Mouse (Mus musculus) cerebellum, postnatal 4 days (tissue): ENCODE measurements around the gene Prr14.
"Not testable (repeated sequence)": the region's sequence is repeated elsewhere in the genome, so short reads cannot be mapped to it uniquely, and the experiment has no call there.

Experiments
- DNase-seq, 2 experiments: peaks; one replicate each; pipeline ENCODE4 v3.0.0; 2022; ENCODE audit warnings: low spot score in 2 of 2, mixed read lengths in 1 of 2

Gene Prr14

DNA sequence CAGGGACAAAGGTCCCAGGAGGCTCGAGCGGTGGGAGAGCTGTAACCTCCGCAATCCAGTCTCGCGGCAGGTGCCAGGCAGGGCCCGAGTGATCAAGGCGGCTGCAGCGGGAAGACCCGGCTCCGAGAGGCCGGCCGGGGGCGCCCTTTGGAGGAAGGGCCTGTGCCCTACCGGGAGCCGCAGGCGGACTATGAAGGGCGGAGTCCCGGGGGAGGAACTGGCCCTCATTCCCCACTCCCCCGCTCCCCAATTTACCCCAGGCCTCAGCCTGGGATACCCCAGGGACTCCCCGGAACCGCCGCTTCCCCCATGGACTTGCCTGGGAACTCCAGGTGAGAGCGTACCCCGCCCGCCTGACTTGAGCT, 12.2 kb downstream of the Prr14 start:
- DNase-seq = peak in 1 of 2 experiments; percentile 58

DNA sequence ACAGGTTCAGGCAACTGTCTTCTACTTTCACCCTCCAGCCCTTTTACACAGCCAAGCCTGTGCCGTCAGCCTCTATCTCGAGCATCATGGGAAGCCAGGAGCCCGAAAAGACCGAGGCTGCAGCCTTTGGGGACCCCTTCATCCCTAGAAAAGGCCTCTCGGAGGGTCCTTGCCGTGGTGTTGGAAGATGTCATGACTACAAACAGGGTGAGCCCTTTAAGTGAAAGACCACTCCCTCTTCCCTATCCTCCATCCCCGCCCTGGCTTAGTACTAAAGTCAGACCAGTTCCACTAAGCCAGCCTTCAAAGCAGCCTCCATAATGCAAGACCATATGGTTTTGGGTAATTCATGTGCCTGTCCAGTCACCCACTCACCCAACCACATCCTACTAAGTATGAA, 12.6 kb downstream of the Prr14 start:
- DNase-seq = no peak

DNA sequence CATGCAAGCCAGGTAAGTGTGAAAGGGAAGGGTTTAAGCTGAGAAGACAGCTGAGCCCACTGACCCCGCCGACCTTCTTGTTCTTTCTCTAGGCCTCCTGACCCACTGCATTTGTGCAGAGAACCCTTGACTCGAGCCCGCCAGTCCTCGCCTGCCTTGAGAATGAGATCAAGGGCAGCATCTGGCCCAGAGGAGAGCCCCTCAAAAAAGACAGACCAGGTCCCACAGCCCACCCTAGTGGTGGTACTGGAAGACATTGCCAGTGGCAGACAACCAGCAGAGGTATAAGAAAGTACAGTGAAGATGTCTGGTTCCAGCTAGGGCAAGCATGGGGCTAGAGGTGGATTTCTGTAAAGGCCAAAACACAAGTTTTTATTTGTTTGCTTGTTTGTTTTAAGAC, 14.3 kb downstream of the Prr14 start:
- no peak for DNase-seq

DNA sequence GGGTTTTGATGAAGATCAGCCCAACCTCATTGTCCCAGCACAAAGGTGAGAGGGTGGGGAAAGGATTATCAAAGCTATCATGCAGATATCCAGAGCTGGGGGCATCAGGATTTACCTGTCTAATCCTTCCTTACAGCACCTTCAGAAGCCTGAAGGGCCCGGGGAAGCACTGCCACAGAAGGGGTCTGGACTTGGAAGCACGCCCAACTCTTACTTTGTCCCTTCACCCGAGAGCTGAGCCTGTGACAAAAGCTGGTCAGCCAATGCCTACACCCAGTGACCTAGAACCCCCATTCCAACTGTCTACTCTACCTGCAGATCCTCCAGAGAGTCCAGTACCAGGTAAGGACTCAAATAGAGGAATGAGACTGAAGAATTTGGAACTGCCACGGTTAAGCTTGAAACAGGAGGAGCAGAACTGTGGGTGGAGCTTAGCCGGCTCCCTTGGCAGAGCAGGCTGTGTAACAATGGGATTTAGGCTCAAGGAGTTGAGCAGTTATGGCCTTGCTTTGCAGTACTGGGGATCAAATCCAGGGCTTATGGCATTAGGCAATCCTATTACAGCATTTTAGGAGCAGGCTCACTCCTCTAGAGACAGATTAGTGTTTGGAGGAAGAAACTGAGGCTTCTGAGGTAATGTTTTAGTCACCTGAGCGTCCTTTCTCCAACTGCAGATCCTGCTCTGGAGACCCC, 15.1 kb downstream of the Prr14 start:
- no peak for DNase-seq

DNA sequence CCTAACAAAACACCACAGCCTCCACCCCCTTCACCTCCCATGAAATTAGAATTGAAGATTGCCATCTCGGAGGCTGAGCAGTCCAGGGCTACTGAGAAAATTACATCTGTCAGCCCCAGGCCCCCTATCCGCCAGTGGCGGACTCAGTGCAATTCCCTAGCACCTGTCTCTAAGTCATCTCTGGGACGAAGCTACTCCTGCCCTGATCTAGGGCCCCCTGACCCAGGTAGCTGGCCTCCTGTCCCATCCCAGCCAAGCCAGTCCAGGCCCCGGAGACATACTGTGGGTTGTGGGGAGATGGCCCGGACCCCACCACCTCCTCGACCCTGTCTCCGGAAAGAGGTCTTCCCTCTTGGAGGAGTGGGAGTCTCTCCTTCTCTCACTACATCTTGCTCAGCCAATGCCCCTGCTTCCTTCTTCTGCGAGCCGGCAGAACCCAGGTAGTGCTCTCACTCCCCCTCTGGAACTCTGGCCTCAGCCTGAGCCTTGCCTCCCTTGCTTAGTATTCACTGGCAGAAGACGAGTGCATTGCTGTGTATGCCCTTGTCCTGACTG, 15.9 kb downstream of the Prr14 start:
- DNase-seq = no peak

DNA sequence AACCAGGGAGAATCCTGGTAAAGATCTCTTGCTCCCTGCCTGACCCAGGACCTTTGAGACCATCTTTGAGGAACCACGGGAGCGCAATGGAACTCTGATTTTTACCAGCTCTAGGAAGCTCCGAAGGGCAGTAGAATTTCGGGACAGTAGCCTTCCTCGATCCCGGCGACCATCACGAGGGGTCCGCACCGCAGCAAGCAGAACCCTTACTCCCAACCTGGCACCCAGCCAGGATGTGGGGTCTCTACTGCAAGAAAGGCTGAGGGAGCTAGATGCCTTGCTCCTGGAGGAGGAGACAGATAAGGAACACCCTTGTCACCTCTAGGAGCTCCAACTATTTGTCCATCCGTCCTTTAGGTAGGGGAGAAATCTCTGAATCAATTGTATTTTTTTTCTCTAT, 16.9 kb downstream of the Prr14 start:
- DNase-seq = peak in 1 of 2 experiments; percentile 29

DNA sequence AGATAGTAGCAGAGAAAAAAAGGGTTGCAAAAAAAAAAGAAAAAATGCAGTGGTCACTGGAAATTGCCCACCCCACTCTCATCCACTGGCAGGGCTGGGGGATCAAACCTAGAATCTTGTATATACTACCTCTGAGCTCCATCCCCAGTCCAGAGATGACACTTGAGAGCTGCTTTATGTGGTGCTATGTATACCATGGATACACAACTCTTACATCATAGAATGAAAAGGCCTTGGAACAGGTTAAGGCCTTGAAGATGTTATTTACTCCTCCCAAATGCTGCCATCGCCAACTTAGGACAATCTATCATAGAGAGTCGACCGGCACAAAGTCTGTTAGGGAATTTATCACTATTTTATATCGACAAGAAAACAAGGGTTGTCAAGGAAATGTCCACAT, 17.4 kb downstream of the Prr14 start:
- no peak for DNase-seq

DNA sequence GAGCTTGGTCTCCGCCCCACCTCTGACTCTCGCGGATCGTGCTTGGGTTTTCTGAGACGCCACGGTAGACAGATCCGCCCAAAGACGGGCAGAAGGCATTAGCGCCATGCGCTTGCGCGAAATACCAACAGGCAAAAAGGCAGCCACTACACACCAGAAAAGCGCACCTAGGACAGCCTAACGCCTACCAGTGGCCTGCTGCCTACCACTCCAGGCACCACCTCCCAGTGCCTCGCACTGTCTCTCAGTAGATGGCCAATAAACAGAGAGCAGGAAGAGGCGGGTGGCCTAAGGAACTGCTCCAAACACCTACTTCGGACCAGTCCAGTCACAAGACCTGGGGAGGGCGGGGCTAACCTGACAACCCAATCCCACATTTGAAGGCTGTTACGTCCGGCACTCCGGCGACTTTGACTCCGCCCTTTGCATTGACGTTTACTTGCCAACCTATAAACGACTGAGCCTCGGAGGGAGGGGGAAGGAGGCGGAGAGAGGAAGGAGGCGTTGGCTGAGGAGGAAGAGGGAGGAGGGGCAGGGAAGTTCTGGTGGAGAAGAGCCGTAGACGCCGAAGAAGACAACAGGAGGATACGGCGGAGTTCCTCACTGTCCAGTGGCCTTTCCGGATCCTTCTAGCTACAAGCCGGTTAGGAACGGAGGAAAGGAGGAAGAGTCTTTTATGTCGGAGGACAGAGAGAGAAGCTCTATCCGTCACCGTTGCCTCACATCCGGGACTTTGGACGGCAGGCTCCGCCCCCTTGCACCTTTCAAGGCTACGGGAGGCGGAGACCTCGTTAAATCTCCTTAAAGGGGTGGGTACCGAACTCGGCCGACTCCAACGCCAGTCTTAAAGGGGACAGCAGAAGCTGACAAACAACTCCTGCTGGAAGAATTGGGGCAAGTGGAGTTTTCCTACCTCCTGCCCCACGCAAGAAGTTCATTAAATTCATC, 18.6 kb downstream of the Prr14 start:
- DNase-seq = peak; percentile 96 to 99

DNA sequence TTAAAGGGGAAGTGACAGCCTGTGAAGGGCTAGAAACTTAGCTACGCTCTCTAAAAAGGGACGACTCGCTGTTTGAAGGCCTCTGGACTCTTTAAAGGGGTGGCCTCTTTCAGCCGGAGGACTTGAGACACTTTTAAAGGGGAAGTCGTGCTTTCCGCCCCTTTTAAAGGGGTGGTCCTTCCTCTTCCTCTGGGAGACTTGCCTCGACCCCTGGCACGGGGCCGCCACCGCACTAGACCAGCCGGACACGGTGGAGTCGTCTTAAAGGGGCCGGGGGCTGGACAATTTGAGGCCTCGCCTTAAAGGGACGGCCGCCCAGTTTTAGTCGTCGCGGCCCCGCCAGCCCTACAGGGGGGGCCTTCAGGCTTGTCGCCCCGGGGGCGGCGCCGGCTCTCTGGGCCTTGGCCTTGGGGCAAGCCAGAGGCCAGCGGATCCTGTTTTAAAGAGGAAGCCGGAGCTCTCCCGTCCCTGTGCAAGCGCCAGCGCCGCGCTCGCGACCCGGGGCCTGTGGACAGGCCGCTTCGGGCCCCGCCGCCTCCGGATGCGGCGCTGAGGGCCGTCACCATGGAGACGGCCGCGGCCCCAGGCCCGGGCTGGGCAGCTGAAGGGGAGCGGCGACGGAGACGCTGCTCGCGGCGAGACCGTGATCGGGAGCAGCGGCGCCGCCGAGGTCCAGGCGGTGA, 19.4 kb downstream of the Prr14 start, which contains the start of gene Fbrs:
Fbrs (plus strand) TSS at position 565 of the 683 bp plus-strand sequence.
- peak; percentile 81 to 94 for DNase-seq

DNA sequence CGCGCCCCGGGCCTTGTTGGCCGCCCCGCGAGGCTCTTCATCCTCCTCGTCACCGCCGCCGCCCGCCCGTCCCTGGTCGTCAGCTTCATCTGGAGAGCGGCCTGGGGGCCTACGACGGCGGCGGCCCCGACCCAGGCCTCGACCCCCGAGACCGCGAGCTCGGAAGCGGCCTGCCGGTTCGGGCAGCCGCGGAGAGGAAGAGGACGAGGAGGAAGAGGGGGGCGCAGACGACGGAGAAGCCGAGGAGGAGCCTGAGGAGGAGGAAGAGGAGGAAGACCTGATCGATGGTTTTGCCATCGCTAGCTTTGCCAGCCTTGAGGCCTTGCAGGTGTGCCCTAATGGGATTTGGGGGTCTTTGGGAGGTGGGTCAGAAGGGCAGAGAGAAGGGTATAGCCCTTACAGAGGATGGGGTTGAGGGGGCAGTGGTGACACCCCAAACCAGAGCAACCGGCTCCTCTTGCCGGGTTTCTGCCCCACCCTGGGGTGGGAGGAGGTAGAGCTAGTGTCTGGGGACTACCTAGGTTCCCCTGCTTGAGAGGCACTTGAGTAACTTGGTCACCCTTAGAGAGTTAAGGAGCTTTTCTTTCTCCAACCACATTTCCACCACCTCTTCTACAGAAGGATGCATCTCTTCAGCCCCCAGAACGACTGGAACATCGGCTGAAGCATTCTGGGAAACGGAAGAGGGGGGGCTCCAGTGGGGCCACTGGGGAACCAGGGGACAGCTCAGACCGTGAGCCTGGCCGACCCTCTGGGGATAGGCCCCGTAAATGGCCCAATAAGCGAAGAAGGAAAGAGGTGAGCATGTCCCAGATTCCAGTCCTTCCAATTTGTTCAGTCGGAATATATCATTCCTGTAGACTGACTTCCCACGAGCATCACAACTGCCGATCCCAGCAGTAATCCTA, 20.2 kb downstream of the Prr14 start:
- DNase-seq = no peak

DNA sequence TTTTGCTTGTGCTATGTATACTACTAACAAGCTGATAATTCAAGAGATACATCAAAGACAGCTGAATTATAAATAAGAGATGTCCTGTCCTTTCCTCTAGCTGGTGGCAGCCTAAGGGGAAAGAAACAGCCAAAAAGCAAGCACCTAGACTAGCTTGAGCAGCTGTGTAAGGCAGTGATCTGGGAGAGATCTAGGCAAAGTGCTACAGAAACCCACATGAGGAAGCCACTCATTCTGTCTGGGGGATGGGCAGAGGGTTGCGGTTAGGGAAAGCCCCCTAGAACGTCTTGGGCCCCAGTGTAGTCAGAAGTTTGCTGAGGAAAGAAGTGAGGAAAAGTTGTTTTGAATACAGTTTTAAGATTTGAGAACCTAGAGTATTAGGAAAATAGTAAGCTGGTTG, 20.9 kb downstream of the Prr14 start:
- no peak for DNase-seq

DNA sequence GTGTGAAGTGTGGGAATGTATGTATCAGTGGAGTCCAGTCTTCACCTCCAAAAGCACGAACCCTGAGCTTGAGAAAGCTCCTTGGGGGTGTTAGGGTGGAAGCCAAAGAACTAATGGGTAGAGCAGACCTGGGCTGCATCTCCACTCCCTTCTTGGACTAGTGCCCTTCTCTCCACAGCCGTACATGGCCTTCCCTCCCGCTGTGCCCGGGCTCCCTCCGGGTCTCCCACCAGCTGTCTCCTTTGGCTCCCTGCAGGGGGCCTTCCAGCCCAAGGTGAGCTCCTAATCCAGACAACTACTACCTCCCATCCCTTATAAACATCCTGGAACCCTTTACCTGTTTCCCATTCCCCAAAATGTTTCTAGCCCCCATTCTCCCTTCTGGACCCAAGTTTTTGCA, 26.0 kb downstream of the Prr14 start:
- no peak for DNase-seq

DNA sequence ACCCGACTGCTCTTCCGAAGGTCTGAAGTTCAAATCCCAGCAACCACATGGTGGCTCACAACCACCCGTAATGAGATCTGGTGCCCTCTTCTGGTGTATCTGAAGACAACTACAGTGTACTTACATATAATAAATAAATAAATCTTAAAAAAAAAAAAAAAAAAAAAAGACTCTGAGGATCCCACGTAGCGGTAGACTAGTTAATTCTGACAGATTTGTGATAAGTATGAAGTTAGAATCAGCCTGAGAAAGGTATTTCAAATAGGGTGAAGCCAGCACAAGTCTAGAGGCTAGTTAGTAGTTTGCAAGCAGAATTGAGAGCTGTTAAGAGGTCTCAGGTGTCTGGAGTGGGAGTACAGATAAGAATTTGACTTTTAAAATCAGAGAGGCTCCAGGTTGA, 29.0 kb downstream of the Prr14 start:
- DNase-seq = not testable (repeated sequence)

DNA sequence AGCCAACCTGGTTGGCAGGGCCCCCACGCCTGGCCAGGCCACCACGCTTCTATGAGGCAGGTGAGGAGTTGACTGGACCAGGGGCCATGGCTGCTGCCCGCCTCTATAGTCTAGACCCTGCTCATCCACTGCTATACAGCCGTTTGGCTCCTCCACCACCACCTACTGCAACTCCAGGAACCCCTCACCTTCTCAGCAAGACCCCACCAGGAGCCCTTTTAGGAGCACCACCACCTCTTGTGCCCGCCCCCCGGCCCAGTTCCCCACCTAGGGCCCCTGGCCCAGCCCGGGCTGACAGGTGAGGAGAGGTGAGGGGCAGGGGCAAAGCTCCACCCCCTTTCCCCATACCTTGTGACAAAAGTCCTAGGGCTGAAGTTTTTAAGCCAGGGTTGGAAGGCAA, 30.6 kb downstream of the Prr14 start:
- no peak for DNase-seq

DNA sequence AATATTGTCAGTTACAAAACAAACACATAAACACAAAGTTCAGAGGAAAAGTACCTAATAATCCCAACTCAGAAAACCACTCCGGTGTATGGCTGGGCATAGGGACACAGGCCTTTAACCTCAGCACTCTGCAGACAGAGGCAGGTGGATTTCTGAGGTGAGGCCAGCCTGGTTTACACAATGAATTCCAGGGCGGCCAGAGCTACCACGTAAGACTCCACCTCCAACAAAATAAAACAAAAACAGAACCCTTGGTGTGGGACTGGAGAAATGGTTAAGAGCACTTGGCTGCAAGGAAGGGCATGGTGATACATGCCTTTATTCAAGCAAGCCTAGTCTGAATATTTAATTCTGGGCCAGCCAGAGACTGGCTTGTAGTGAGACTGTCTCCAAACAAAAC, 32.4 kb downstream of the Prr14 start:
- DNase-seq = no peak

DNA sequence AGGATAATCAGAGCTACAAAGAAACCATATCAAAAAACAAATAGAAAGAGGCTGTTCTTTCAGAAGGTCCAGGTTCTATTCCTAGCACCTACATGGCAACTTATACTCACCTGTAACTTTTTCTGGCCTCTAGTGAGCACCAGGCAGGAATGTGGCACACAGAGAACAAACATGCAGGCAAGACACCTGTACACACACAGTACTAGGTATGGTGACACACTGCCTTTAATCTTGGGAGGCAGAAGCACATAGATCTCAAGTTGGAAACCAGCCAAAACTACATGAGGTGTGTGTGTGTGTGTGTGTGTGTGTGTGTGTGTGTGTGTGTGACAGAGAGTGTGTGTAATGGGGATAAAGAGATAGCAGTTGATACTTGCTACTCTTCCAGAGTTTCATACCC, 35.2 kb downstream of the Prr14 start:
- DNase-seq = no peak

DNA sequence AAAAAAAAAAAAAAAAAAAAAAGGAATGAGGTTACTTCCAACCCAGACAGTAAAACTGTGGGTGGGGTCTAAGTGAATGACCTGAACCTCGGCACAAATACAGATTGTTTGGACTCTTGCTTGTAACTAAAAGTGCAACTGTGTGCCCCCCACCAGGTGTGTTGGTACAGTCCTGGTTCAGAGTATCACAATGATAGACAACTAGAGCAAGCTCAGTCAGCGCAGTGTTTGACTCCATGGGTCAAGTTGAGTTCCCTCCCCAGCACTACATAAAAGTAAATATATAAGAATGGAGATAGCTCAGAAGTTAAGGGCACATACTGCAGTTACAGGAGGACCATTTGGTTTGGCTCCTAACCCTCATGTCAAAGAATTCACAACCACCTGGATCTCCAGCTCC, 38.0 kb downstream of the Prr14 start:
- no peak for DNase-seq

DNA sequence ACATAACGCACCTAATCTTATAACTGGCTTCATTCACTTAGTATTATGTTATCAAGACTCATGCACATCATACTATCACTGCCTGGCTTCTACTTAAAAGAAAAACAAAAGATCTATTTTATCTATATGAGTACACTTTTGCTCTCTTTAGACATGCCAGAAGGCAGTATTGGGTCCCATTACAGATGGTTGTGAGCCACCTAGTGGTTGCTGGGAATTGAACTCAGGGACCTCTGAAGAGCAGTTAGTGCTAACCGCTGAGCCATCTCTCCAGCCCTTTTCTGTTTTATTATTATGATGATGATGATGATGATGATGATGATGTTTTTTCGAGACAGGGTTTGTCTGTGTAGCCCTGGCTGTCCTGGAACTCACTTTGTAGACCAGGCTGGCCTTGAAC, 39.0 kb downstream of the Prr14 start:
- DNase-seq = no peak

DNA sequence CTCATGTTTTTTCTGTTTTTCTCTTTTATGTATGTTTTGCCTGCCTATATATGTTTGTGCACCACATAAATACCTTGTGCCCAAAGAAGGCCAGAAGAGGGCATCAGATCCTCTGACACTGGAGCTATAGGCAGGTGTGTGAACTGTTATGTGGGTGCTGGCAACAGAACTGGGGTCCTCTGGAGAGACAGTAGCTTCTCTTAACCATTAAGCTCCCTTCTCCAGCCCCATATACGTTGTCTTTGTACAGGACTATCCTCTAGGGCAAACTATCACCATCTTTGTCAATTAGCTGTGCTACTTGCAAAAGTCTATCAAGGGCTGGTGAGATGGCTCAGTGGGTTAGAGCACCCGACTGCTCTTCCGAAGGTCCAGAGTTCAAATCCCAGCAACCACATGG, 48.9 kb downstream of the Prr14 start:
- no peak for DNase-seq

DNA sequence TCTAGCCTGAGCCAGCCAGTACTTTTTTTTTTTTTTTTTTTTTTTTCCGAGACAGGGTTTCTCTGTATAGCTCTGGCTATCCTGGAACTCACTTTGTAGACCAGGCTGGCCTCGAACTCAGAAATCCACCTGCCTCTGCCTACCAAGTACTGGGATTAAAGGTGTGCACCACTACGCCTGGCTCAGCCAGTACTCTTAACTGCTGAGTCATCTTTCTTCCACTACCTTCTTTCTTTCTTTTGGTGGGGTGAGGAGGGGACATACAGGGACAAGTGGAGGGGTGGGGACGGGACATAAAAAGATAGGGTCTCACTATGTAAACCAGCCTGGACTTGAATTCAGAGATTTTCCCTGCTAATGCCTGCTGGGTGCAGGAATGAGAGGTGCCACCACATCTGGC, 50.4 kb downstream of the Prr14 start:
- not testable (repeated sequence) for DNase-seq

DNA sequence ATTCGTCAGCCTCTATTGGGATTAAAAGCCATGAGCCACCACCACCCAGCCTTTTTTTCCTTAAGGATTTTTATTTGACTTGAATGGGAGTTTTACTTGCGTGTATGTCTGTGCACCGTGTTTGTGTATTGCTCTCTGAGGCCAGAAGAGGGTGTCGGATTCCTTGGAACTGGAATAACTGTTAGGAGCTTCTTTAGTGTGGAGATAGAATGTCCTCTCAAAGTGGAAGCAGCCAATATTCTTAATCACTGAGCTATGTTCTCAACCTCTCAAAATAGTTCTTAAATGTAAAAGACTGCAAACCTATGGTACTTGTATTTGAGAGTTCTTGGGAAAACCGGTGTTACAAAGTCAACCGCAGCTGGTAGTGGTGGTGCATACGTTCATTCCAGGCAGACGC, 51.8 kb downstream of the Prr14 start:
- DNase-seq = no peak
